23 mouse cellular contexts compared by ENCODE assay signal in genomic region chr17:87726489-87727356, GRCm38 (mm10). TPM values are rescaled to one million over a fixed set of nuclear protein-coding genes. Genes with fewer than 3 reads are reported as not detected.
A peak's percentile ranks its signal among the peaks of the same experiment; 100 is the strongest.
DNase-seq lines count a peak whose midpoint lies in the region; ATAC-seq lines count a peak whose summit lies in the region.
"Had no signal": no experiment of that assay in that cellular context is flagged by ENCODE, and none has a peak within 500 bp of the region (broad histone marks: within the 10 kb centered on the region; RNA-seq: fewer than 3 reads in every experiment).

No protein-coding gene starts in this region.

- no peak overlapping the region for H3K4me2 ChIP-seq in forebrain, embryonic 11.5 days (ENCODE audit: low read depth, low read length, severe bottlenecking)
- no peak overlapping the region for H3K4me2 ChIP-seq in hindbrain, embryonic 12.5 days (replicated peaks)
- H3K4me2 ChIP-seq: heart, embryonic 12.5 days; neural tube, embryonic 12.5 days had no signal

- 93% methylated on average over 12 of the region's 12 CpGs for WGBS in forebrain, embryonic 11.5 days
- whole genome bisulfite sequencing in forebrain, embryonic 10.5 days = 94% methylated on average over 12 of the region's 12 CpGs
- WGBS in hindbrain, embryonic 12.5 days = 93% methylated on average over 12 of the region's 12 CpGs

- H3K27me3 ChIP-seq in forebrain, embryonic 11.5 days (ENCODE audit: control insufficient read depth, insufficient read depth, low read length) = no peaks in the 10 kb centered on the region
- H3K27me3 ChIP-seq in forebrain, embryonic 10.5 days (ENCODE audit: poor library complexity, severe bottlenecking) = no peaks in the 10 kb centered on the region
- H3K27me3 ChIP-seq in hindbrain, embryonic 12.5 days = no peaks in the 10 kb centered on the region
- H3K27me3 ChIP-seq: heart, embryonic 12.5 days; neural tube, embryonic 12.5 days had no signal

- no peak overlapping the region for H3K4me3 ChIP-seq in forebrain, embryonic 11.5 days (ENCODE audit: low read depth, low read length)
- no peak overlapping the region for H3K4me3 ChIP-seq in forebrain, embryonic 10.5 days
- H3K4me3 ChIP-seq in hindbrain, embryonic 12.5 days = no peak overlapping the region
- H3K4me3 ChIP-seq: heart, embryonic 12.5 days; neural tube, embryonic 12.5 days had no signal

- H3K9me3 ChIP-seq in forebrain, embryonic 11.5 days (ENCODE audit: control insufficient read depth, low read length) = peaks cover 2% of the 10 kb centered on the region; the same call in 1 of the 2 replicates
- peaks cover 11% of the 10 kb centered on the region; the same call in 1 of the 2 replicates for H3K9me3 ChIP-seq in forebrain, embryonic 10.5 days
- H3K9me3 ChIP-seq in hindbrain, embryonic 12.5 days (replicated peaks) = no peaks in the 10 kb centered on the region

- no peak overlapping the region for H3K9ac ChIP-seq in forebrain, embryonic 11.5 days (ENCODE audit: low read length)
- no peak overlapping the region for H3K9ac ChIP-seq in hindbrain, embryonic 12.5 days
- H3K9ac ChIP-seq: heart, embryonic 12.5 days; neural tube, embryonic 12.5 days had no signal

- no peak overlapping the region for H3K27ac ChIP-seq in forebrain, embryonic 11.5 days (ENCODE audit: low read depth, low read length)
- no peak overlapping the region for H3K27ac ChIP-seq in forebrain, embryonic 10.5 days
- H3K27ac ChIP-seq in hindbrain, embryonic 12.5 days = no peak overlapping the region
- H3K27ac ChIP-seq: neural tube, embryonic 12.5 days had no signal

- no peak for ATAC-seq in forebrain, embryonic 11.5 days (replicated peaks; ENCODE audit: low FRiP score)
- ATAC-seq in hindbrain, embryonic 12.5 days (ENCODE audit: low FRiP score) = no peak
- ATAC-seq: activated CD4-positive, CD25-positive, alpha-beta regulatory T cell, adult 4 months; forebrain, embryonic 16.5 days had no signal

- no peaks in the 10 kb centered on the region for H3K4me1 ChIP-seq in forebrain, embryonic 11.5 days (replicated peaks; ENCODE audit: control insufficient read depth, insufficient read depth, low read length)
- H3K4me1 ChIP-seq in forebrain, embryonic 10.5 days = no peaks in the 10 kb centered on the region
- no peaks in the 10 kb centered on the region for H3K4me1 ChIP-seq in hindbrain, embryonic 12.5 days
- H3K4me1 ChIP-seq: heart, embryonic 12.5 days; neural tube, embryonic 12.5 days had no signal

- DNase-seq in forebrain, embryonic 11.5 days (ENCODE audit: low spot score) = peak; percentile 29
- DNase-seq in forebrain, embryonic 10.5 days (ENCODE audit: extremely low spot score, low spot score) = no peak
- DNase-seq in layer of hippocampus, adult 9-11 months = peak; percentile 31
- DNase-seq in layer of hippocampus, adult 8-10 months (ENCODE audit: low spot score in 2 of 2) = no peak
- DNase-seq in right cerebral cortex, adult 2 months (ENCODE audit: low spot score in 2 of 2) = peak; percentile 24 to 49
- DNase-seq in spleen, adult 18-20 months = no peak
- DNase-seq: adrenal gland, adult 8-10 months; cerebellum, adult 8-10 months; cerebellum, postnatal 36 days; gastrocnemius, postnatal 10 days; heart, adult 11 months; heart, postnatal 10 days; kidney, adult 11 months; kidney, postnatal 4 days; lung, postnatal 4 days; midbrain, embryonic 14.5 days; retina, postnatal 1 day; thymus, postnatal 36 days had no signal

- H3K36me3 ChIP-seq in forebrain, embryonic 11.5 days (ENCODE audit: control insufficient read depth, insufficient read depth, low read length) = peaks cover 2% of the 10 kb centered on the region; the same call in 1 of the 2 replicates
- peaks cover 59% of the 10 kb centered on the region for H3K36me3 ChIP-seq in forebrain, embryonic 10.5 days (replicated peaks)
- H3K36me3 ChIP-seq in hindbrain, embryonic 12.5 days = peaks cover 31% of the 10 kb centered on the region

RNA-seq across cellular contexts. Expression of gene Msh2, which starts 54.6 kb away (rescaled TPM):
- polyA plus RNA-seq in forebrain, embryonic 11.5 days (2014; fragmentation: Nextera tagmentation; extraction: Ambion mirVana) = 96.3 and 99.7 TPM in 2 replicates
- polyA plus RNA-seq in forebrain, embryonic 10.5 days (2016; fragmentation: Nextera tagmentation; extraction: Ambion mirVana) = 146 and 150 TPM in 2 replicates
- 10 to 100 TPM; 36.5 to 39.5 (median 38.1) TPM for total RNA-seq in layer of hippocampus, adult 8-10 months (2022)
- polyA plus RNA-seq in hindbrain, embryonic 12.5 days (2016; fragmentation: Nextera tagmentation; extraction: Ambion mirVana) = 95.9 and 96.6 TPM in 2 replicates

Comparison
In these comparisons a context has a peak if more than half of its experiments do, and no peak if none do; other contexts are left out.
1. DNase-seq: peak in forebrain, embryonic 11.5 days (single experiment), layer of hippocampus, adult 9-11 months (single experiment) and right cerebral cortex, adult 2 months (2 of 2); none in forebrain, embryonic 10.5 days (single experiment), layer of hippocampus, adult 8-10 months (0 of 2) and spleen, adult 18-20 months (0 of 2).